Mouse (Mus musculus) layer of hippocampus, postnatal 14 days (tissue): Measurements from ENCODE around the gene Ovch2. TPM values are rescaled to one million over a fixed set of nuclear protein-coding genes. Genes with fewer than 3 reads are reported as not detected.

ENCODE experiments used
- DNase-seq, 2 experiments: peaks; one replicate each; pipeline ENCODE4 v3.0.0; 2021 to 2022; ENCODE audit warnings: low spot score in 2 of 2, mixed read lengths in 1 of 2
- total RNA-seq, 2 experiments: library from RNA; stranded (reverse); gene quantifications; 2 replicates each; pipeline ENCODE4 v1.2.3; 2021

Ovch2 gene
- total RNA-seq, 2 experiments from 2014 or later = not detected

DNA sequence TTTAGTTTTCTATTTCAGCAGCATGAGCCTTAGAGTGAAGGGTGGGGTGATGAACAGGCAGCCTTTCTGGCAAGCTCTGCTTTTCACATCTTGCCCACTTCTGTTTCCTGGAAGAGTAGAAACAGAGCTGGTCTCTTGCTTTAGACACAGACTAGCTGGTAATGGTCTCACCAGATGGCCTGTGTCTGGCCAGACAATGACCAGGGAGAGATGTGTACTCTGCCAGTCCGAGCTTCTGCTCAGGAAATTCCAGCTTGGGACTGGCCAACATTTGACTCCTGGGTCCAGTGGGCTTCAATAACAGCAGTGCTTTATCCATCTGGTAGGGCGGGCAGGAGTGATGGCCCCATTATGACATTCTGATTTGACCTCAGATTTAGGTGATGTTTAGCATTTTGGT lies 55.9 kb downstream of the Ovch2 start:
- DNase-seq = no peak

DNA sequence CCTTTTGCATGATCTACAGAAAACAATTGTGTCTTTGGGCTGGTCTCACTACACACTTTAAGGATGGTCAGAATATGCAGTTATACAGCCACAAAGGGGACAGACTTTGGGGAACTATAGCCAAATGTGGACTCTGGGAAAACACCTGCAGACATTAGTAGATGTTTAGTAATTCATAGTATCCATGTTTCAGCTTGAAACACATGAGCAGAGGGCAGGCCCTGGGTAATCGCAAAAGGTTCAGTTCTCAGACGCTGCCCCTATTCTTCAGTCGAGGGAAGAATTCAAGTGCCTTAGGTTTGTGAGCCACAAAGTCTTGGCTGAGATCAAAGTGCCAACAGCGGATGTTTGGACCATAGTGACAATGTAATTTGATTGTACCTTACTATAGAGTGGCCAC lies 56.6 kb downstream of the Ovch2 start:
- DNase-seq = no peak

DNA sequence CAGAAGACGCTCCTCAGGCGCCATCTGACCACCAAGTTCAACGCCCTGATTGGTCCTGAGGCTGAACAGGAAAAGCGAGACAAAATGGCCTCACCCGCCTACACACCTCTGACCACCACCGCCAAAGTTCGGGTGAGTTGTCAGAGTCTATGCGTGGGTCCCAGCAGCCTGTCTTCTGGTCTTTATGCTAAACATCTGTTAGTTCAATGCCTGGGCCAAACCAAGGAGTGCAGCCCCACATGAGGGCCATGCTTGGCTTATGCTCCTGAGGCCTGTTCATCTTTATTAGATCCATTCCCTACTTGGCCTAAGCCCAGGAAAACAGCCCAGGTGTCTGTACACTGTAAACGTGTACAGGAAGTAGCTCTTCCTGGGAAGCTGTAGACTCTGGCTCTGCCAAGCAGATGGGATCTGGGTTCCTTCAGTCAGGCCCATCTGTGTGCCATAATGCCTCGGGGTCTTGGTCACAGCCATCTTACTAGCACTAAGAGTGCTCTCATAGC lies 58.0 kb downstream of the Ovch2 start:
- DNase-seq = no peak

DNA sequence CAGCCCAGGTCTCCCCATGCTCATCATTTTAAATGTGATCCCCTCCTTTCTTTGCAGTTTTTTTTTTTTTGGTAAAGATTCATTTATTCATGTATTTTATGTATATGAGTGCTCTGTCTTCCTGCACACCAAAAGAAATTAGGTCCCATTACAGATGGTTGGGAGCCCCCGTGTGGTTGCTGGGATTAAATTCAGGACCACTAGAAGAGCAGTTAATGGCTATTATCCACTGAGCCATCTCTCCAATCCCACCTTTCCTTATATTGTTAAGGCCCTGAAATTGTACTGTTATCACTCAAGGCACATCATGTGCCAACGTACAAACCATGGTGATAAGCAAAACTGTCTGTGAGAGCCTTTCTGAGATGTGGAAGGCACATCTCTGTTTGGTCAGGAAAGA lies 62.3 kb downstream of the Ovch2 start:
- peak; percentile 37 for DNase-seq

- DNase-seq = no peak
Observed at GRCm38 (mm10) chr7:107733162-107733561, 67.8 kb downstream of the Ovch2 start.

Other genes with a start within 250 kb of the Ovch2 start
- gene Olfml1, start 233.8 kb downstream of the Ovch2 start, total RNA-seq = 10 to 100 TPM in 1 of 2 experiments, 1 to 10 TPM in 1; 9.2 to 10.3 TPM
- 1 to 10 TPM; 4.3 to 5.9 TPM for gene Ppfibp2, start 206.0 kb downstream of the Ovch2 start, total RNA-seq
- gene 5330417H12Rik, start 176.0 kb downstream of the Ovch2 start, total RNA-seq = not detected
- gene Cyb5r2, start 43.2 kb downstream of the Ovch2 start, total RNA-seq = not detected
- gene Olfr467, start 11.1 kb upstream of the Ovch2 start, total RNA-seq = not detected
- gene Olfr469, start 24.3 kb upstream of the Ovch2 start, total RNA-seq = not detected
- gene Olfr470, start 46.3 kb upstream of the Ovch2 start, total RNA-seq = not detected
- gene Olfr472, start 96.7 kb upstream of the Ovch2 start, total RNA-seq = not detected
- gene Olfr473, start 129.2 kb upstream of the Ovch2 start, total RNA-seq = not detected
- not detected for gene Olfr474, start 153.4 kb upstream of the Ovch2 start, total RNA-seq
- gene Olfr476, start 163.6 kb upstream of the Ovch2 start, total RNA-seq = not detected
- not detected for gene Olfr477, start 185.5 kb upstream of the Ovch2 start, total RNA-seq
- gene Olfr478, start 232.8 kb upstream of the Ovch2 start, total RNA-seq = not detected
- gene Olfr479, start 249.5 kb upstream of the Ovch2 start, total RNA-seq = not detected